Mouse (Mus musculus) embryonic facial prominence, embryonic 11.5 days (tissue): ENCODE results near the gene Foxn2. TPM values are rescaled to one million over a fixed set of nuclear protein-coding genes. Genes with fewer than 3 reads are reported as not detected.

Source experiments
- ATAC-seq: fragments of 200-750 bp; cut with Nextera tagmentation; replicated peaks from 2 replicates; pipeline ENCODE4 v1.8.0; 2017; ENCODE audit warnings: low read depth; ENCODE audit not compliant: insufficient number of reproducible peaks, low FRiP score, low TSS enrichment
- DNase-seq: peaks from one replicate; pipeline ENCODE4 v3.0.0-alpha.2; 2015; ENCODE audit warnings: low spot score
- H3K27ac ChIP-seq: fragments of 300-500 bp; sonication (generic); replicated peaks from 2 replicates; pipeline ENCODE4 v1.5.1; 2014; ENCODE audit warnings: mild to moderate bottlenecking, low read depth, low read length, control low read depth
- H3K27me3 ChIP-seq: fragments of 300-500 bp; sonication (generic); 2 replicates; pipeline ENCODE4 v1.6.1; 2014; ENCODE audit warnings: mild to moderate bottlenecking, low read length, moderate library complexity, mixed read lengths; ENCODE audit not compliant: control insufficient read depth, insufficient read depth
- H3K36me3 ChIP-seq: fragments of 300-500 bp; sonication (generic); replicated peaks from 2 replicates; pipeline ENCODE4 v1.6.1; 2014; ENCODE audit warnings: low read depth, mild to moderate bottlenecking, low read length, moderate library complexity, mixed read lengths; ENCODE audit not compliant: control insufficient read depth, insufficient read depth
- H3K4me1 ChIP-seq: fragments of 300-500 bp; sonication (generic); 2 replicates; pipeline ENCODE4 v1.6.1; 2014; ENCODE audit warnings: low read length, mixed read lengths; ENCODE audit not compliant: control insufficient read depth, insufficient read depth
- H3K4me2 ChIP-seq: fragments of 300-500 bp; sonication (generic); 2 replicates; pipeline ENCODE4 v1.6.1; 2014; ENCODE audit warnings: low read depth, mild to moderate bottlenecking, control low read depth, low read length, moderate library complexity
- H3K4me3 ChIP-seq: fragments of 300-500 bp; sonication (generic); 2 replicates; pipeline ENCODE4 v1.5.1; 2014; ENCODE audit warnings: low read depth, low read length, control low read depth
- H3K9ac ChIP-seq: fragments of 300-500 bp; sonication (generic); replicated peaks from 2 replicates; pipeline ENCODE4 v1.6.1; 2014; ENCODE audit warnings: mild to moderate bottlenecking, control low read depth, low read length
- H3K9me3 ChIP-seq: fragments of 300-500 bp; sonication (generic); replicated peaks from 2 replicates; pipeline ENCODE4 v1.6.1; 2016; ENCODE audit warnings: mild to moderate bottlenecking, low read length, inconsistent platforms, mixed read lengths; ENCODE audit not compliant: control insufficient read depth
- WGBS: fragments of 180-500 bp; shearing (Covaris S2); extraction: QIAGEN DNeasy Blood & Tissue Kit; methylation state at CpG from one replicate; pipeline ENCODE4 v1.1.7; 2014; 5-methylcytosine and 5-hydroxymethylcytosine counted together
- polyA plus RNA-seq: library from polyadenylated mRNA; unstranded; fragments of >200 nt; fragmentation: Nextera tagmentation; extraction: Ambion mirVana; gene quantifications from 2 replicates; pipeline ENCODE4 v1.2.1, GENCODE M21; 2014

Foxn2 gene
- polyA plus RNA-seq, 1 experiment from 2014 or later: 9.3 TPM

DNA sequence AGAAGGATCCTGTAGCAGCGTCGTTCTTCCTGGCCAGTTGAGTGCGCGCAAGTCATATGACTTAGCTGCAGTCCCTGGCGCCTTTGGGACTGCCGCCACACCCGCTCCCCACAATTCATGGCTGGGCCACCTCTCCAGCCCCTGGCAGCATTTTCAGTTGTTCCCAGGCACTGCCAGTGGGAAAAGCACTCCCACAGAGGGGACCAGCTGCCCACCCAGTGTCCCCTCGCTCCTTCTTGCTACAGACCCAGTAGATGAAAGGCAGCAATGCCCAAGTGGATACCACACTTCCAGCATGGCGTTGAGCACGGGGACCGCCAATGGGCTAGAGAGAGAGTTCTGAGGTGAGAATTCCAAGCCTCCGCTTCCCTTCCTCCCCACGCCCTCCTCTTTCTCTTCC is 63.5 kb downstream of the Foxn2 start:
- WGBS: 97% methylated on average over 13 of the region's 13 CpGs
- DNase-seq: no peak
- no peaks in the 10 kb centered on the region for H3K4me1 ChIP-seq

DNA sequence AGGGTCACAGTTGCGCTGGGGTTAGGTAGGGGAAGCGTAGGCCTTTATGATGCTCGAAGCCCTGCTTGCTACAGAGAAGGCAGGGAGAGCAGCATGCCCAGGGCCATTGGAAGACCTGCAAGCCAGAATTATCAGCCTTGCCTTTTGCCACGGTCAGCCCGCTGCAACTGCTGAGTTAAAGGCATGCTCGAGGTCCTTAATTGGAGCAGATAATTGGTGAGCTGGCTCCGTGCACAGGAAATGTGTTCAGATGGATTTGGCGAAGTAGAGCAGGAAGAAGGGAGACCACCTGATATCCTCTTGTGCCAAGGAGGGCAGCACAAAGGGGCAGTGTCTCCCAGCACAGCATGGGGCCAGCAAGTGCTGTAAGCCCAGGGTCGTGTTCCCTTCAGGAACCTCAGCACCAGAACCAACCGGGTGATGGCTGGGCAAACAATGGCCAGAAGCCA is 64.8 kb downstream of the Foxn2 start:
- Histone ChIP-seq H3K36me3 (no peaks in the 10 kb centered on the region), H3K27me3 (no peaks in the 10 kb centered on the region), H3K4me3 (no peak overlapping the region), H3K9ac (no peak overlapping the region), H3K4me2 (no peak overlapping the region), H3K4me1 (no peaks in the 10 kb centered on the region), H3K27ac (no peak overlapping the region), H3K9me3 (no peaks in the 10 kb centered on the region)
- no peak for DNase-seq
- WGBS: 27% methylated on average over 10 of the region's 10 CpGs
- ATAC-seq: no peak; the same call in 1 of the 2 replicates

More for the DNA sequence above, 63.5 kb downstream of the Foxn2 start:
- no peak overlapping the region for H3K27ac ChIP-seq
- no peaks in the 10 kb centered on the region for H3K27me3 ChIP-seq
- no peak overlapping the region for H3K4me3 ChIP-seq
- no peaks in the 10 kb centered on the region for H3K36me3 ChIP-seq
- no peak for ATAC-seq
- H3K9me3 ChIP-seq: no peaks in the 10 kb centered on the region
- no peak overlapping the region for H3K9ac ChIP-seq
- H3K4me2 ChIP-seq: no peak overlapping the region

DNA sequence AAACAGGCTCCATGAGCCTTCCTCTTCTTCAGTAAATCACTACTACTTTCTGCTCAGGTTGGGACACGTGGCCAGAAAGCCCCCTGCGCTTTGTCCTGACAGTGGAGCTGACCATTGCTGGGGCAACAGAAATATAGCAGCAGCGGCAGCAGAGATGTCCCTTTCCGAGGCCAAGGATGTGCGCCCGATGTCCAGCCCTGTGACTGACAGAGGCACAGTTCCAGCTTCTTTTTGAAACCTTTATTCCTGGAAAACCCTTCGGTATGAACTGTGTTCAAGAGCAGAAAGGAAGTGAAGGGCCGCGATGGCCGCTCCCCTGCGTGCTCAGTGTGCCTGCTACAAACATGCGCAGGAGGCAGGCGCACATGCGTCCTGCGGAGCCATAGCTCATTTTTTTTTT is 65.4 kb downstream of the Foxn2 start:
- H3K27me3 ChIP-seq: no peaks in the 10 kb centered on the region
- H3K4me1 ChIP-seq: no peaks in the 10 kb centered on the region; the same call in 1 of the 2 replicates
- ATAC-seq (no peak), DNase-seq (no peak)
- H3K4me2 ChIP-seq: no peak overlapping the region
- H3K4me3 ChIP-seq: no peak overlapping the region
- no peak overlapping the region for H3K27ac ChIP-seq
- H3K9ac ChIP-seq: no peak overlapping the region
- no peaks in the 10 kb centered on the region for H3K36me3 ChIP-seq
- 91% methylated on average over 15 of the region's 15 CpGs for WGBS
- no peaks in the 10 kb centered on the region for H3K9me3 ChIP-seq

GRCm38 (mm10) chr17:88507376-88507775 is 66.9 kb downstream of the Foxn2 start:
- H3K36me3 ChIP-seq: no peaks in the 10 kb centered on the region
- H3K9me3 ChIP-seq: no peaks in the 10 kb centered on the region
- DNase-seq (no peak), ATAC-seq (no peak)
- H3K27ac ChIP-seq: no peak overlapping the region
- no peaks in the 10 kb centered on the region for H3K27me3 ChIP-seq
- no peak overlapping the region for H3K9ac ChIP-seq
- no peak overlapping the region for H3K4me2 ChIP-seq
- no peaks in the 10 kb centered on the region; the same call in 1 of the 2 replicates for H3K4me1 ChIP-seq
- no peak overlapping the region for H3K4me3 ChIP-seq
- WGBS: 87% methylated on average over 10 of the region's 10 CpGs

GRCm38 (mm10) chr17:88508846-88509508 is 68.5 kb downstream of the Foxn2 start:
- H3K9ac ChIP-seq: no peak overlapping the region
- no peak overlapping the region for H3K4me2 ChIP-seq
- no peak overlapping the region for H3K4me3 ChIP-seq
- H3K27me3 ChIP-seq: no peaks in the 10 kb centered on the region
- no peaks in the 10 kb centered on the region; the same call in 1 of the 2 replicates for H3K4me1 ChIP-seq
- H3K27ac ChIP-seq: no peak overlapping the region
- H3K9me3 ChIP-seq: no peaks in the 10 kb centered on the region
- ATAC-seq (peak; percentile 30; the same call in 1 of the 2 replicates), DNase-seq (no peak)
- 36% methylated on average over 12 of the region's 12 CpGs for WGBS
- no peaks in the 10 kb centered on the region for H3K36me3 ChIP-seq

DNA sequence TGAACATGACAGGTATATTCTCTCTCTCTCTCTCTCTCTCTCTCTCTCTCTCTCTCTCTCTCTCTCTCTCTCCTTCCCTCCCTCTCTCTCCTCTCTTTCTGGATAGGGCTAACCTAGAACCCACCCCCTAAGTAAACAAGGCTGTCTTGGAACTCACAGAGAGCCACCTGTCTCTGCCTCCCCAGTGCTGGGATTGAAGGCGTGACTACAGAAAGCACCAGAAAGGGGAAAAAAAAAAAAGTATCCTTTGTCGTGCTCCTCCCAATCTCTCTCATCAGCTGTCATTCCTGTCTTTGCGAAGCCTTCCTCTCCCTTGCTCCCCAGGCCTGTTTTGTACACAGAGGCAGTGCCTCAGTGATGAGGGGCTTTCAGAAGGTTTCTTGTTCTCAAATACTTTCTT is 69.5 kb downstream of the Foxn2 start:
- Histone ChIP-seq H3K9ac (no peak overlapping the region), H3K27ac (no peak overlapping the region), H3K4me1 (no peaks in the 10 kb centered on the region; the same call in 1 of the 2 replicates), H3K36me3 (no peaks in the 10 kb centered on the region), H3K4me3 (no peak overlapping the region), H3K9me3 (no peaks in the 10 kb centered on the region), H3K4me2 (no peak overlapping the region), H3K27me3 (no peaks in the 10 kb centered on the region)
- ATAC-seq (no peak), DNase-seq (no peak)
- WGBS: 67% methylated on average over 3 of the region's 3 CpGs

DNA sequence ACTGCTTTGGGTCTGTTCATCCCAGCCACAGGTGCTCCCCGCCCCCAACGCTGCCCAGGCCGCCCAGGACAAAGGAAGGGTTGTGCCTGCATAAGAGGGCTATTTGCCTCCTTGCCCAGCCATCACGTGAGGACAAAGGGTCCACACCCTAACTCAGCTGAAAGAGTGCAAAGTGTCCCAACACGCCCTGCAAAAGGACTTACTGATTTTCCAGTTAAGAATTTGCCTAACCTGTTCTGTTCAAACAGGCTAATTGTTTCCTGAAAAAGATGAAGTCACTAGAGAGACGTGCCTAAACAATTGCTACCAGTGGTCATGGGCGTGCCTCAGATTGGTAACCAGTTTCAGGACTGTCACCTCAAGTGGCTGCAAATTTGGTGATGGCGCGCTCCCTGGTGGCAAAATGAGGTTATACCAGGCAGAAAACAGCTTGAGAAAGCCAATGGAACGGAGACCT is 70.6 kb downstream of the Foxn2 start:
- H3K4me2 ChIP-seq: peak overlapping the region; percentile 19; the same call in 1 of the 2 replicates
- H3K9ac ChIP-seq: peak overlapping the region; percentile 6; the same call in 1 of the 2 replicates
- no peak overlapping the region for H3K4me3 ChIP-seq
- no peaks in the 10 kb centered on the region; the same call in 1 of the 2 replicates for H3K4me1 ChIP-seq
- H3K27ac ChIP-seq: no peak overlapping the region
- no peaks in the 10 kb centered on the region for H3K9me3 ChIP-seq
- ATAC-seq (peak; percentile 54; the same call in 1 of the 2 replicates), DNase-seq (peak; percentile 91)
- WGBS: 7% methylated on average over 10 of the region's 10 CpGs
- H3K27me3 ChIP-seq: no peaks in the 10 kb centered on the region
- H3K36me3 ChIP-seq: no peaks in the 10 kb centered on the region

GRCm38 (mm10) chr17:88516477-88516876 is 76.0 kb downstream of the Foxn2 start:
- H3K4me2 ChIP-seq: no peak overlapping the region
- no peaks in the 10 kb centered on the region for H3K9me3 ChIP-seq
- DNase-seq (no peak), ATAC-seq (no peak)
- no peak overlapping the region for H3K4me3 ChIP-seq
- no peaks in the 10 kb centered on the region for H3K27me3 ChIP-seq
- no peaks in the 10 kb centered on the region for H3K36me3 ChIP-seq
- 86% methylated on average over 7 of the region's 7 CpGs for WGBS
- no peaks in the 10 kb centered on the region for H3K4me1 ChIP-seq
- H3K9ac ChIP-seq: no peak overlapping the region
- H3K27ac ChIP-seq: no peak overlapping the region
